In genomic region chr6:53199474-53199873, GRCm38 (mm10) we compare ENCODE assay signal across 22 mouse cellular contexts.
A peak's percentile ranks its signal among the peaks of the same experiment; 100 is the strongest.
DNase-seq lines count a peak whose midpoint lies in the region; ATAC-seq and TF ChIP-seq lines count a peak whose summit lies in the region.
"Had no signal": no experiment of that assay in that cellular context is flagged by ENCODE, and none has a peak within 500 bp of the region (broad histone marks: within the 10 kb centered on the region; RNA-seq: fewer than 3 reads in every experiment).

No protein-coding gene starts in this region.

- H3K4me2 ChIP-seq in midbrain, embryonic 16.5 days (ENCODE audit: low read length) = no peak overlapping the region
- H3K4me2 ChIP-seq in midbrain, embryonic 13.5 days (replicated peaks) = no peak overlapping the region
- H3K4me2 ChIP-seq: embryonic facial prominence, embryonic 15.5 days; heart, embryonic 12.5 days; hindbrain, embryonic 13.5 days had no signal

- no peaks in the 10 kb centered on the region for H3K9me3 ChIP-seq in midbrain, embryonic 16.5 days (replicated peaks; ENCODE audit: control insufficient read depth, low read length, poor library complexity, severe bottlenecking)
- H3K9me3 ChIP-seq in midbrain, embryonic 13.5 days = no peaks in the 10 kb centered on the region
- H3K9me3 ChIP-seq: embryonic facial prominence, embryonic 15.5 days; forebrain, embryonic 10.5 days; heart, embryonic 12.5 days; hindbrain, embryonic 13.5 days had no signal

- peak; percentile 90 for ATAC-seq in frontal cortex, adult (ENCODE audit: low TSS enrichment)
- ATAC-seq in midbrain, embryonic 16.5 days = peak; percentile 70; the same call in 1 of the 2 replicates
- ATAC-seq in midbrain, embryonic 13.5 days = no peak
- ATAC-seq: intestine, embryonic 16.5 days; Patski had no signal

- TF ChIP-seq POLR2A in brain, embryonic 14.5 days (IDR thresholded peaks at IDR 0.05; ENCODE audit: borderline replicate concordance, extremely low read depth, insufficient read depth, insufficient read length, poor library complexity, severe bottlenecking) = no peak

- H3K27ac ChIP-seq in midbrain, embryonic 16.5 days (ENCODE audit: low read length) = no peak overlapping the region
- H3K27ac ChIP-seq in midbrain, embryonic 13.5 days = no peak overlapping the region
- H3K27ac ChIP-seq: embryonic facial prominence, embryonic 15.5 days; forebrain, embryonic 10.5 days; hindbrain, embryonic 13.5 days had no signal

- no peak overlapping the region for H3K4me3 ChIP-seq in midbrain, embryonic 16.5 days (ENCODE audit: low read depth, low read length)
- no peak overlapping the region for H3K4me3 ChIP-seq in midbrain, embryonic 13.5 days (replicated peaks)
- H3K4me3 ChIP-seq: embryonic facial prominence, embryonic 15.5 days; erythroblast, embryonic 14.5 days; forebrain, embryonic 10.5 days; heart, embryonic 12.5 days; hindbrain, embryonic 13.5 days had no signal

- no peaks in the 10 kb centered on the region for H3K36me3 ChIP-seq in midbrain, embryonic 16.5 days (ENCODE audit: control insufficient read depth, insufficient read depth, low read length)
- no peaks in the 10 kb centered on the region for H3K36me3 ChIP-seq in midbrain, embryonic 13.5 days
- H3K36me3 ChIP-seq: embryonic facial prominence, embryonic 15.5 days; forebrain, embryonic 10.5 days; heart, embryonic 12.5 days; hindbrain, embryonic 13.5 days had no signal

- peaks cover 11% of the 10 kb centered on the region for H3K4me1 ChIP-seq in midbrain, embryonic 16.5 days (ENCODE audit: control insufficient read depth, insufficient read depth, low read length)
- H3K4me1 ChIP-seq in midbrain, embryonic 13.5 days (replicated peaks) = peaks cover 12% of the 10 kb centered on the region

- no peaks in the 10 kb centered on the region for H3K27me3 ChIP-seq in midbrain, embryonic 16.5 days (ENCODE audit: control insufficient read depth, insufficient read depth, low read depth, low read length)
- no peaks in the 10 kb centered on the region for H3K27me3 ChIP-seq in midbrain, embryonic 13.5 days
- H3K27me3 ChIP-seq: CH12.LX; embryonic facial prominence, embryonic 15.5 days; hindbrain, embryonic 13.5 days; Patski had no signal

- no peak overlapping the region for H3K9ac ChIP-seq in midbrain, embryonic 16.5 days (ENCODE audit: low read depth, low read length)
- no peak overlapping the region for H3K9ac ChIP-seq in midbrain, embryonic 13.5 days (replicated peaks)
- H3K9ac ChIP-seq: embryonic facial prominence, embryonic 15.5 days; heart, embryonic 12.5 days; hindbrain, embryonic 13.5 days had no signal

- WGBS in midbrain, embryonic 16.5 days = 95% methylated on average over 2 of the region's 2 CpGs
- WGBS in midbrain, embryonic 13.5 days = 95% methylated on average over 2 of the region's 2 CpGs

- DNase-seq in frontal cortex, postnatal 25 days (ENCODE audit: low spot score in 2 of 2) = no peak
- DNase-seq in layer of hippocampus, adult 9-11 months = peak; percentile 20
- DNase-seq in layer of hippocampus, adult 11-12 months (ENCODE audit: low spot score) = no peak
- DNase-seq in brain, embryonic 14.5 days (ENCODE audit: low read depth) = peak; percentile 54
- DNase-seq: adrenal gland, adult 2 months; adrenal gland, postnatal 25 days; cerebellum, adult 11 months; cerebellum, adult 8-10 months; cerebellum, postnatal 14 days; embryo, embryonic 11 days; gastrocnemius, postnatal 10 days had no signal

- TF ChIP-seq CTCF in brain, embryonic 14.5 days (IDR thresholded peaks at IDR 0.05; ENCODE audit: borderline replicate concordance, extremely low read depth, insufficient read depth, insufficient read length) = no peak

Comparison
In these comparisons a context has a peak if more than half of its experiments do, and no peak if none do; other contexts are left out.
1. DNase-seq: peak in layer of hippocampus, adult 9-11 months (single experiment) and brain, embryonic 14.5 days (single experiment); none in frontal cortex, postnatal 25 days (0 of 2) and layer of hippocampus, adult 11-12 months (single experiment).